Mouse (Mus musculus) ES-Bruce4 (cell line): Measurements from ENCODE around the gene Gm17349. TPM values are rescaled to one million over a fixed set of nuclear protein-coding genes. Genes with fewer than 3 reads are reported as not detected.

Experiments
- H3K27ac ChIP-seq: 2 replicates; pipeline ENCODE4 v1.5.1; 2012; ENCODE audit warnings: low read length, inconsistent platforms; ENCODE audit not compliant: insufficient read depth
- H3K27me3 ChIP-seq: 2 replicates; pipeline ENCODE4 v1.6.1; 2012; ENCODE audit warnings: mild to moderate bottlenecking, low read length, inconsistent platforms; ENCODE audit not compliant: control insufficient read depth, poor library complexity, insufficient read depth, severe bottlenecking
- H3K36me3 ChIP-seq: 2 replicates; pipeline ENCODE4 v1.6.1; 2012; ENCODE audit warnings: inconsistent platforms, mild to moderate bottlenecking, low read length, moderate library complexity; ENCODE audit not compliant: control insufficient read depth, poor library complexity, insufficient read depth, severe bottlenecking
- H3K4me1 ChIP-seq: one replicate; pipeline ENCODE4 v1.8.1; 2011; ENCODE audit warnings: low read length; ENCODE audit not compliant: control insufficient read depth, insufficient read depth
- H3K4me3 ChIP-seq: 2 replicates; pipeline ENCODE4 v1.5.1; 2011; ENCODE audit warnings: low read depth, mild to moderate bottlenecking, low read length
- H3K9ac ChIP-seq: 2 replicates; pipeline ENCODE4 v1.6.1; 2012; ENCODE audit warnings: low read depth, mild to moderate bottlenecking, inconsistent platforms; ENCODE audit not compliant: poor library complexity, severe bottlenecking
- H3K9me3 ChIP-seq: replicated peaks from 2 replicates; pipeline ENCODE4 v1.6.1; 2012; ENCODE audit warnings: mild to moderate bottlenecking, low read length, inconsistent platforms; ENCODE audit not compliant: control insufficient read depth, poor library complexity, insufficient read depth, severe bottlenecking
- CTCF ChIP-seq: IDR thresholded peaks from one replicate; pipeline ENCODE4 v1.8.1; 2011; ENCODE audit warnings: low read depth, low read length
- EP300 ChIP-seq: IDR thresholded peaks from 2 replicates; pipeline ENCODE4 v1.6.1; 2011; ENCODE audit warnings: low read depth, low read length; ENCODE audit not compliant: insufficient read depth
- POLR2A ChIP-seq: IDR thresholded peaks from one replicate; pipeline ENCODE4 v1.8.1; 2011; ENCODE audit warnings: low read length; ENCODE audit not compliant: insufficient read depth
- polyA plus RNA-seq: library from polyadenylated mRNA; stranded (reverse); fragments of >200 nt; gene quantifications from 2 replicates; pipeline ENCODE4 v1.2.4, GENCODE M21; 2011; ENCODE audit warnings: low read depth; ENCODE audit not compliant: missing spikeins, insufficient read depth, insufficient read length

The Gm17349 gene
- polyA plus RNA-seq, 1 experiment = not detected

- Histone ChIP-seq H3K4me1 (peaks cover 7% of the 10 kb centered on the region), H3K36me3 (no peaks in the 10 kb centered on the region), H3K9ac (no peak overlapping the region), H3K4me3 (no peak overlapping the region; the same call in 1 of the 2 replicates), H3K9me3 (no peaks in the 10 kb centered on the region), H3K27me3 (no peaks in the 10 kb centered on the region), H3K27ac (no peak overlapping the region)
- TF ChIP-seq EP300 (peak; percentile 42; the same call in 1 of the 2 replicates), CTCF (no peak)
These were observed 16.8 kb upstream of the Gm17349 start for GRCm38 (mm10) chr15:99721921-99722743.

- no peak overlapping the region for H3K4me3 ChIP-seq
- peaks cover 7% of the 10 kb centered on the region for H3K4me1 ChIP-seq
- TF ChIP-seq CTCF (no peak), POLR2A (no peak), EP300 (no peak)
- H3K9me3 ChIP-seq = no peaks in the 10 kb centered on the region
- no peak overlapping the region for H3K27ac ChIP-seq
- H3K9ac ChIP-seq = no peak overlapping the region
- H3K36me3 ChIP-seq = no peaks in the 10 kb centered on the region
- no peaks in the 10 kb centered on the region for H3K27me3 ChIP-seq
These were observed 14.6 kb upstream of the Gm17349 start for GRCm38 (mm10) chr15:99719865-99720264.

GRCm38 (mm10) chr15:99718461-99719021 lies 13.3 kb upstream of the Gm17349 start:
- Histone ChIP-seq H3K4me3 (no peak overlapping the region), H3K27me3 (no peaks in the 10 kb centered on the region), H3K27ac (no peak overlapping the region), H3K36me3 (no peaks in the 10 kb centered on the region), H3K4me1 (peaks cover 8% of the 10 kb centered on the region), H3K9me3 (no peaks in the 10 kb centered on the region), H3K9ac (no peak overlapping the region)
- TF ChIP-seq POLR2A = no peak
- no peak for TF ChIP-seq EP300
- no peak for TF ChIP-seq CTCF

GRCm38 (mm10) chr15:99717386-99718334 lies 12.4 kb upstream of the Gm17349 start, which contains the start of gene Gpd1:
Gpd1 (plus strand) TSS chr15:99717515.
- no peaks in the 10 kb centered on the region for H3K27me3 ChIP-seq
- H3K36me3 ChIP-seq = no peaks in the 10 kb centered on the region
- H3K4me1 ChIP-seq = peaks cover 12% of the 10 kb centered on the region
- no peaks in the 10 kb centered on the region for H3K9me3 ChIP-seq
- TF ChIP-seq EP300 (no peak), POLR2A (no peak), CTCF (no peak)
- H3K27ac ChIP-seq = no peak within 1 kb of the TSS
- H3K4me3 ChIP-seq = no peak within 1 kb of the TSS
- no peak within 1 kb of the TSS for H3K9ac ChIP-seq

- H3K4me1 ChIP-seq = peaks cover 10% of the 10 kb centered on the region
- H3K27me3 ChIP-seq = no peaks in the 10 kb centered on the region
- H3K36me3 ChIP-seq = no peaks in the 10 kb centered on the region; the same call in 1 of the 2 replicates
- TF ChIP-seq EP300 = no peak
- TF ChIP-seq POLR2A = no peak
- no peak for TF ChIP-seq CTCF
- H3K27ac ChIP-seq = no peak overlapping the region
- H3K9ac ChIP-seq = no peak overlapping the region
- H3K9me3 ChIP-seq = no peaks in the 10 kb centered on the region
- no peak overlapping the region for H3K4me3 ChIP-seq
These were observed 11.5 kb upstream of the Gm17349 start for GRCm38 (mm10) chr15:99716814-99717213.
